Mouse (Mus musculus): ENCODE data around the gene Gramd1b.

DNA sequence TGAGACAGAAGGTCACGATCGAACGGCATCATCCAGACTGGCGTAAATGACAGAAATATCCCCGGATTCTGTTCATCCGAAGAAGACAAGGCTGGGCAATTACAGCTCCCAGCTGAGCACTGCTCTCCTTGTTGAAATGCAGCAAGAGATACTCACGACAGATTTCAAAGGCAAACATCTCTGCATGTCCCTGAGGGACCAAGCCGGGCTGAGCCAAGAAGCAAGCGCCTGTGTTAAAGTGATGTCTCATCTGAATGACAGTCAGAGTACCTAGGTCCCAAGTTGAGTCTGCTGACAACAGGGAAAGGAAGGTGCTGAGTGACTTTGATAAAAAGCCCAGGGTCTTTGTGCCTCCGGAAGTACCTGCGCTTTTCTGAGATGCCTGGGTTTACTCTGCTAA, 157.1 kb downstream of the Gramd1b start:
- TF ChIP-seq CTCF (IDR thresholded peaks at IDR 0.05; ENCODE audit: borderline replicate concordance, insufficient read depth, low read depth, low read length) (no peak), POLR2A (IDR thresholded peaks at IDR 0.05; ENCODE audit: borderline replicate concordance, insufficient read depth, low read length) (no peak)
